Mouse (Mus musculus): ENCODE results near the gene Ror2. TPM values are rescaled to one million over a fixed set of nuclear protein-coding genes. Genes with fewer than 3 reads are reported as not detected.

Ror2 gene
- total RNA-seq, 1 experiment: 15.1 TPM

DNA sequence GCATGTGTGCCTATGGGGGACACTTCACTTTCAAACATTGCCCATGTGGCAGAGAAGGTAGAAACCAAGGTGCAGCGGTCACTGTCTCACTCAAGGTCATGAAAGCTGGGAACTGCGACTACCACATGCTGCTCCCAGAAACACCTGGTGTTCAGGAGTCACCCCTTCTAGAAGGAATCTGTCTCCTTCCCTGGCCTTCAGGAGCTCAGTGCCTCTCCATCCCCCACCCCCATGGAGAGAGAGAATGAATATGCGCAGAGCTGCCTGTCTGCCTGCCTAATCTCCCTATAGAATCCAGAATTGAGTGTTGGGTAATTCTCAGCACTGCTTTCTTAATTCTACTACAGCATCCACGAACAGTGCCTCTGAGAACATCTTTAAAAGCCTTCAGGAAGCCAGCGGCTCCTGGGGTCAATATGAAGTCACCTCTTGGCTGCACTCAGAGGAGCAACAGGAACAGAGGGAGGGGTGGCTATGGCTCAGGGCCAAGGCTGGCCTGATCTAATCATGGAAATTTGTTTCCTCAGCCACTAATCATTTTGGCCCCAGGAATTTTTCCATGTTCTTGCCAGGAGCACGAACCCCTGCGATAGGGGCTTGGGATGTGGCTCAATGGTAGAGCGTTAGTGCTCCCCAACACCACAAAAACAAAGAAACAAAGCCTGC is 24.7 kb downstream of the Ror2 start:
- peaks cover 2 to 12% of the 10 kb centered on the region in 2 experiments; a peak in 3 of 4 replicates for H3K4me1 ChIP-seq (ENCODE audit: control insufficient read depth in 2 of 2, insufficient read depth in 2 of 2, low read length in 2 of 2, poor library complexity in 1 of 2)
- no peaks in the 10 kb centered on the region for H3K9me3 ChIP-seq (ENCODE audit: control insufficient read depth, insufficient read depth, low read depth, low read length)
- no peak overlapping the region for H3K4me3 ChIP-seq (ENCODE audit: insufficient read depth in 1 of 2, low read depth in 1 of 2, low read length in 2 of 2, poor library complexity in 1 of 2, severe bottlenecking in 1 of 2)
- H3K27ac ChIP-seq (ENCODE audit: insufficient read depth, low read depth, low read length, poor library complexity, severe bottlenecking): no peak overlapping the region
- in situ Hi-C loops (cut with MboI; ENCODE audit: low sequenced_read_pairs in 2 of 2, unreplicated experiment in 2 of 2): no loop called here
- H3K9ac ChIP-seq (ENCODE audit: insufficient read depth, low read depth, low read length, poor library complexity, severe bottlenecking): no peak overlapping the region
- no peak for DNase-seq (ENCODE audit: low read depth, low spot score)
- no peak for TF ChIP-seq CHD2 (IDR thresholded peaks at IDR 0.05; ENCODE audit: low read depth, low read length)
- TF ChIP-seq ZNF384 (IDR thresholded peaks at IDR 0.05; ENCODE audit: low read depth, low read length): no peak
- no peak for TF ChIP-seq MAFK (IDR thresholded peaks at IDR 0.05; ENCODE audit: insufficient read depth, low read depth, low read length)
- TF ChIP-seq ZC3H11A (IDR thresholded peaks at IDR 0.05; ENCODE audit: borderline replicate concordance, low read depth, low read length): no peak
- TF ChIP-seq HCFC1 (IDR thresholded peaks at IDR 0.05; ENCODE audit: borderline replicate concordance, insufficient read depth, low read length): no peak
- no peaks in the 10 kb centered on the region for H3K36me3 ChIP-seq (ENCODE audit: control insufficient read depth, insufficient read depth, low read length, poor library complexity, severe bottlenecking)

DNA sequence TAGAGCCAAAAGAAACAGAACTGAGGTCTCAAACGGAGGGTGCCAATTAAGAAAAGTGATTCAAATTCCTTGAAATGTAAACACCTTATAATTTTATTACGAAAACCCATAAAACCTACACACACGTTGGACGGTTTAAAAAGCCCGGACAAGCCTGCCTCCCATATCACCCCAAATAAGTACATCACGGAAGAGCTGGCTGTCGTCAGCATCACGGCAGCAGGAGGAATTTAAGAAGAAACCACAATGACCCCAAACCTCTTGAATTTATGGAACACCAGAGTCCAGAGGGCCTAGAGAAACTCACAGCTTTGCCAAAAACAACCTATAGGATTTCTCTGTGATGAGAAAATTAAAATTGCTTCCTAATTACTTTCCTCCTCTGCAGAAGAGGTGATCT is 27.0 kb downstream of the Ror2 start:
- Histone ChIP-seq H3K27ac (ENCODE audit: insufficient read depth, low read depth, low read length, poor library complexity, severe bottlenecking) (no peak overlapping the region), H3K9ac (ENCODE audit: insufficient read depth, low read depth, low read length, poor library complexity, severe bottlenecking) (no peak overlapping the region), H3K9me3 (ENCODE audit: control insufficient read depth, insufficient read depth, low read depth, low read length) (no peaks in the 10 kb centered on the region), H3K36me3 (ENCODE audit: control insufficient read depth, insufficient read depth, low read length, poor library complexity, severe bottlenecking) (no peaks in the 10 kb centered on the region), H3K4me3 (ENCODE audit: insufficient read depth in 1 of 2, low read depth in 1 of 2, low read length in 2 of 2, poor library complexity in 1 of 2, severe bottlenecking in 1 of 2) (no peak overlapping the region), H3K4me1 (ENCODE audit: control insufficient read depth in 2 of 2, insufficient read depth in 2 of 2, low read length in 2 of 2, poor library complexity in 1 of 2) (peaks cover 2 to 14% of the 10 kb centered on the region in 2 experiments; a peak in 3 of 4 replicates)
- no peak for DNase-seq (ENCODE audit: low read depth, low spot score)
- in situ Hi-C loops (cut with MboI; ENCODE audit: low sequenced_read_pairs in 2 of 2, unreplicated experiment in 2 of 2): no loop called here
- no peak for TF ChIP-seq MAFK (IDR thresholded peaks at IDR 0.05; ENCODE audit: insufficient read depth, low read depth, low read length)
- TF ChIP-seq HCFC1 (IDR thresholded peaks at IDR 0.05; ENCODE audit: borderline replicate concordance, insufficient read depth, low read length): no peak
- TF ChIP-seq CHD2 (IDR thresholded peaks at IDR 0.05; ENCODE audit: low read depth, low read length): no peak

DNA sequence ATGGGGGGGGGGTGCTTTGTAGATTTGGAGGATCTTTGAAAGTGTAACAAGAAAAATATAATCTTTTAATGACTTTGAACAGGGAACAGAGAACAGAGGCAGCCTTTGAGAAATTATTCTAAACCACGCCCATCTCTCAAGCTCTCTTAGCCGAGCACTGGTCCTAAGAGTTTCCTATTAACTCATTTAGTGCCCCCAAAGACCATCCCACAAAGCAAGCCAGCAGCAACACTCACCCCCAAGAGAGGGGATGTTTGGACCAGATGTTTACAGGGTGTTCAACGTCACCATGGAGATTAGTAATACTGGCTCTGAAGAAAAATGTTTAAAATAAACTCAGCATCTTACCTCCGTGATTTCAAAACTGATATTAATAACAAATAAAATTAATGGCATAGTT is 27.4 kb downstream of the Ror2 start:
- in situ Hi-C loops (cut with MboI; ENCODE audit: low sequenced_read_pairs in 2 of 2, unreplicated experiment in 2 of 2): no loop called here
- TF ChIP-seq ZNF384 (IDR thresholded peaks at IDR 0.05; ENCODE audit: low read depth, low read length): no peak
- TF ChIP-seq ZC3H11A (IDR thresholded peaks at IDR 0.05; ENCODE audit: borderline replicate concordance, low read depth, low read length): no peak
- TF ChIP-seq CHD2 (IDR thresholded peaks at IDR 0.05; ENCODE audit: low read depth, low read length): no peak
- TF ChIP-seq MAFK (IDR thresholded peaks at IDR 0.05; ENCODE audit: insufficient read depth, low read depth, low read length): no peak
- TF ChIP-seq HCFC1 (IDR thresholded peaks at IDR 0.05; ENCODE audit: borderline replicate concordance, insufficient read depth, low read length): no peak
- peaks cover 2 to 14% of the 10 kb centered on the region in 2 experiments; a peak in 3 of 4 replicates for H3K4me1 ChIP-seq (ENCODE audit: control insufficient read depth in 2 of 2, insufficient read depth in 2 of 2, low read length in 2 of 2, poor library complexity in 1 of 2)

GRCm38 (mm10) chr13:53253255-53253654 is 32.7 kb downstream of the Ror2 start:
- DNase-seq (ENCODE audit: low read depth, low spot score): no peak
- no peak overlapping the region for H3K4me3 ChIP-seq (ENCODE audit: insufficient read depth in 1 of 2, low read depth in 1 of 2, low read length in 2 of 2, poor library complexity in 1 of 2, severe bottlenecking in 1 of 2)
- H3K36me3 ChIP-seq (ENCODE audit: control insufficient read depth, insufficient read depth, low read length, poor library complexity, severe bottlenecking): no peaks in the 10 kb centered on the region
- no peak overlapping the region for H3K9ac ChIP-seq (ENCODE audit: insufficient read depth, low read depth, low read length, poor library complexity, severe bottlenecking)
- H3K27ac ChIP-seq (ENCODE audit: insufficient read depth, low read depth, low read length, poor library complexity, severe bottlenecking): no peak overlapping the region
- no peaks in the 10 kb centered on the region for H3K9me3 ChIP-seq (ENCODE audit: control insufficient read depth, insufficient read depth, low read depth, low read length)
- TF ChIP-seq ZC3H11A (IDR thresholded peaks at IDR 0.05; ENCODE audit: borderline replicate concordance, low read depth, low read length): no peak
- no peak for TF ChIP-seq CHD2 (IDR thresholded peaks at IDR 0.05; ENCODE audit: low read depth, low read length)
- TF ChIP-seq HCFC1 (IDR thresholded peaks at IDR 0.05; ENCODE audit: borderline replicate concordance, insufficient read depth, low read length): no peak
- TF ChIP-seq ZNF384 (IDR thresholded peaks at IDR 0.05; ENCODE audit: low read depth, low read length): no peak
- TF ChIP-seq MAFK (IDR thresholded peaks at IDR 0.05; ENCODE audit: insufficient read depth, low read depth, low read length): no peak
- H3K4me1 ChIP-seq (ENCODE audit: control insufficient read depth in 2 of 2, insufficient read depth in 2 of 2, low read length in 2 of 2, poor library complexity in 1 of 2): peaks cover 3 to 6% of the 10 kb centered on the region in 2 experiments; a peak in 1 of 4 replicates
- in situ Hi-C loops (cut with MboI; ENCODE audit: low sequenced_read_pairs in 2 of 2, unreplicated experiment in 2 of 2): no loop called here

More for the DNA sequence above, 27.4 kb downstream of the Ror2 start:
- DNase-seq (ENCODE audit: low read depth, low spot score): no peak
- Histone ChIP-seq H3K36me3 (ENCODE audit: control insufficient read depth, insufficient read depth, low read length, poor library complexity, severe bottlenecking) (no peaks in the 10 kb centered on the region), H3K27ac (ENCODE audit: insufficient read depth, low read depth, low read length, poor library complexity, severe bottlenecking) (no peak overlapping the region), H3K9ac (ENCODE audit: insufficient read depth, low read depth, low read length, poor library complexity, severe bottlenecking) (no peak overlapping the region), H3K9me3 (ENCODE audit: control insufficient read depth, insufficient read depth, low read depth, low read length) (no peaks in the 10 kb centered on the region), H3K4me3 (ENCODE audit: insufficient read depth in 1 of 2, low read depth in 1 of 2, low read length in 2 of 2, poor library complexity in 1 of 2, severe bottlenecking in 1 of 2) (no peak overlapping the region)

Data from ES-E14 (cell line).